Mouse (Mus musculus) adrenal gland (tissue): ENCODE data around the gene Gm37419.

Source experiments
- intact Hi-C: fragments of 180-260 bp; cut with DNase I; formaldehyde crosslinking; loops from one replicate; pipeline ENCODE4 v1.15.1; 2025

Gene Gm37419

GRCm38 (mm10) chr16:23991846-23992580 is 3.7 kb downstream of the Gm37419 start:
- intact Hi-C loops = loop anchor here (2.0 to 10.0 kb wide), 3 partner anchors 163 to 401 kb away; partner anchors contain the start of gene Lpp

- intact Hi-C loops = loop anchor here (5.0 to 10.0 kb wide), 2 partner anchors 161 to 204 kb away; no protein-coding TSS in a partner anchor
These were observed 5.4 kb downstream of the Gm37419 start for GRCm38 (mm10) chr16:23993351-23994321.

GRCm38 (mm10) chr16:23996342-23996741 is 8.1 kb downstream of the Gm37419 start:
- intact Hi-C loops = loop anchor here (10.0 kb wide), 1 partner anchor 158 kb away; no protein-coding TSS in a partner anchor

GRCm38 (mm10) chr16:23997228-23997627 is 8.9 kb downstream of the Gm37419 start:
- intact Hi-C loops = loop anchor here (10.0 kb wide), 1 partner anchor 158 kb away; no protein-coding TSS in a partner anchor

GRCm38 (mm10) chr16:23997912-23998311 is 9.6 kb downstream of the Gm37419 start:
- intact Hi-C loops = loop anchor here (10.0 kb wide), 1 partner anchor 157 kb away; no protein-coding TSS in a partner anchor

- intact Hi-C loops = no loop called here
These were observed 17.6 kb downstream of the Gm37419 start for GRCm38 (mm10) chr16:24005928-24006327.

GRCm38 (mm10) chr16:24009891-24010290 is 21.6 kb downstream of the Gm37419 start:
- intact Hi-C loops = no loop called here

GRCm38 (mm10) chr16:24011306-24011705 is 23.0 kb downstream of the Gm37419 start:
- intact Hi-C loops = no loop called here

GRCm38 (mm10) chr16:24012066-24012465 is 23.8 kb downstream of the Gm37419 start:
- intact Hi-C loops = no loop called here

GRCm38 (mm10) chr16:24014378-24014777 is 26.1 kb downstream of the Gm37419 start:
- intact Hi-C loops = no loop called here

GRCm38 (mm10) chr16:24016273-24016672 is 28.0 kb downstream of the Gm37419 start:
- intact Hi-C loops = no loop called here

- intact Hi-C loops = no loop called here
These were observed 28.5 kb downstream of the Gm37419 start for GRCm38 (mm10) chr16:24016742-24017141.

GRCm38 (mm10) chr16:24021722-24022121 is 33.4 kb downstream of the Gm37419 start:
- intact Hi-C loops = no loop called here

GRCm38 (mm10) chr16:24022605-24023004 is 34.3 kb downstream of the Gm37419 start:
- intact Hi-C loops = no loop called here

GRCm38 (mm10) chr16:24025442-24025841 is 37.2 kb downstream of the Gm37419 start:
- intact Hi-C loops = no loop called here

GRCm38 (mm10) chr16:24029965-24030672 is 41.8 kb downstream of the Gm37419 start:
- intact Hi-C loops = no loop called here

- intact Hi-C loops = no loop called here
These were observed 45.0 kb downstream of the Gm37419 start for GRCm38 (mm10) chr16:24033259-24033658.

- intact Hi-C loops = no loop called here
These were observed 46.2 kb downstream of the Gm37419 start for GRCm38 (mm10) chr16:24034450-24034849.

- intact Hi-C loops = no loop called here
These were observed 47.5 kb downstream of the Gm37419 start for GRCm38 (mm10) chr16:24035767-24036166.

GRCm38 (mm10) chr16:24036398-24036797 is 48.1 kb downstream of the Gm37419 start:
- intact Hi-C loops = no loop called here
